Mouse (Mus musculus) lung, postnatal 0 days (tissue): ENCODE measurements at regions not wholly inside any gene's neighbourhood (a gene's known extent, or its start where the extent isn't known, plus 50 kb on each side); places are given as distances from the start of the nearest gene placed in this dataset.
A peak's percentile ranks its signal among the peaks of the same experiment; 100 is the strongest.

ENCODE experiments used
- ATAC-seq: fragments of 200-750 bp; cut with Nextera tagmentation; 2 replicates; pipeline ENCODE4 v1.8.0; 2017; ENCODE audit warnings: moderate library complexity
- DNase-seq: peaks from one replicate; pipeline ENCODE4 v3.0.0-alpha.2; 2016; ENCODE audit warnings: low spot score
- H3K27ac ChIP-seq: fragments of 300-500 bp; sonication (generic); 2 replicates; pipeline ENCODE4 v1.5.1; 2014; ENCODE audit warnings: antibody characterized with exemption, mild to moderate bottlenecking, low read length, mixed read lengths
- H3K27me3 ChIP-seq: fragments of 300-500 bp; sonication (generic); replicated peaks from 2 replicates; pipeline ENCODE4 v1.6.1; 2014; ENCODE audit warnings: low read length, mixed read lengths; ENCODE audit not compliant: insufficient read depth
- H3K36me3 ChIP-seq: fragments of 300-500 bp; sonication (generic); 2 replicates; pipeline ENCODE4 v1.6.1; 2014; ENCODE audit warnings: low read length, mixed read lengths; ENCODE audit not compliant: insufficient read depth
- H3K4me1 ChIP-seq: fragments of 300-500 bp; sonication (generic); 2 replicates; pipeline ENCODE4 v1.6.1; 2014; ENCODE audit warnings: antibody characterized with exemption, low read depth, low read length, mixed read lengths; ENCODE audit not compliant: insufficient read depth
- H3K4me2 ChIP-seq: fragments of 300-500 bp; sonication (generic); replicated peaks from 2 replicates; pipeline ENCODE4 v1.6.1; 2014; ENCODE audit warnings: low read depth, mild to moderate bottlenecking, low read length, moderate library complexity, mixed read lengths
- H3K4me3 ChIP-seq: fragments of 300-500 bp; sonication (generic); 2 replicates; pipeline ENCODE4 v1.5.1; 2014; ENCODE audit warnings: low read depth, low read length
- H3K9ac ChIP-seq: fragments of 300-500 bp; sonication (generic); replicated peaks from 2 replicates; pipeline ENCODE4 v1.6.1; 2014; ENCODE audit warnings: low read depth, mild to moderate bottlenecking
- H3K9me3 ChIP-seq: fragments of 300-500 bp; sonication (generic); 2 replicates; pipeline ENCODE4 v1.6.1; 2016; ENCODE audit warnings: low read length, mixed read lengths
- CTCF ChIP-seq: IDR thresholded peaks from 2 replicates; pipeline ENCODE4 v1.5.1; 2016; ENCODE audit warnings: antibody characterized with exemption, mild to moderate bottlenecking
- EP300 ChIP-seq: IDR thresholded peaks from 2 replicates; pipeline ENCODE4 v1.6.1; 2016; ENCODE audit warnings: antibody characterized with exemption, mild to moderate bottlenecking, control low read depth
- WGBS: fragments of 180-500 bp; shearing (Covaris S2); extraction: QIAGEN DNeasy Blood & Tissue Kit; methylation state at CpG from one replicate; pipeline ENCODE4 v1.1.7; 2014; 5-methylcytosine and 5-hydroxymethylcytosine counted together

GRCm38 (mm10) chr15:7522902-7523786 is 124.9 kb upstream of the Egflam start:
- Histone ChIP-seq H3K4me1 (no peaks in the 10 kb centered on the region), H3K27ac (no peak overlapping the region), H3K4me2 (no peak overlapping the region), H3K4me3 (no peak overlapping the region), H3K27me3 (no peaks in the 10 kb centered on the region), H3K36me3 (no peaks in the 10 kb centered on the region), H3K9ac (no peak overlapping the region), H3K9me3 (no peaks in the 10 kb centered on the region)
- DNase-seq, result no peak
- no peak for ATAC-seq
- TF ChIP-seq CTCF, result no peak
- no peak for TF ChIP-seq EP300
- 46% methylated on average over 14 of the region's 14 CpGs for WGBS

- H3K4me3 ChIP-seq, result no peak overlapping the region
- DNase-seq, result no peak
- TF ChIP-seq CTCF (no peak), EP300 (no peak)
- no peak overlapping the region for H3K4me2 ChIP-seq
- no peak overlapping the region for H3K27ac ChIP-seq
- H3K9ac ChIP-seq, result no peak overlapping the region
- WGBS, result 1% methylated on average over 5 of the region's 5 CpGs
- H3K9me3 ChIP-seq, result no peaks in the 10 kb centered on the region
- H3K27me3 ChIP-seq, result no peaks in the 10 kb centered on the region
- H3K4me1 ChIP-seq, result no peaks in the 10 kb centered on the region
- no peak for ATAC-seq
- H3K36me3 ChIP-seq, result no peaks in the 10 kb centered on the region
Measured at GRCm38 (mm10) chr15:7530959-7531588, 132.9 kb upstream of the Egflam start.

GRCm38 (mm10) chr15:7537858-7538257 is 139.7 kb upstream of the Egflam start:
- Histone ChIP-seq H3K27ac (no peak overlapping the region), H3K27me3 (no peaks in the 10 kb centered on the region), H3K9ac (no peak overlapping the region), H3K36me3 (no peaks in the 10 kb centered on the region), H3K4me3 (no peak overlapping the region), H3K4me2 (no peak overlapping the region), H3K9me3 (no peaks in the 10 kb centered on the region), H3K4me1 (no peaks in the 10 kb centered on the region)
- TF ChIP-seq CTCF, result no peak
- TF ChIP-seq EP300, result no peak
- 44% methylated on average over 4 of the region's 4 CpGs for WGBS
- ATAC-seq (no peak), DNase-seq (no peak)

- no peak overlapping the region for H3K4me3 ChIP-seq
- H3K4me2 ChIP-seq, result no peak overlapping the region
- 74% methylated on average over 2 of the region's 2 CpGs for WGBS
- TF ChIP-seq CTCF (no peak), EP300 (no peak)
- H3K4me1 ChIP-seq, result no peaks in the 10 kb centered on the region
- no peak overlapping the region for H3K27ac ChIP-seq
- H3K9me3 ChIP-seq, result no peaks in the 10 kb centered on the region
- no peaks in the 10 kb centered on the region for H3K27me3 ChIP-seq
- no peak for ATAC-seq
- no peak for DNase-seq
- no peaks in the 10 kb centered on the region for H3K36me3 ChIP-seq
- H3K9ac ChIP-seq, result no peak overlapping the region
Measured at GRCm38 (mm10) chr15:7553190-7553895, 155.1 kb upstream of the Egflam start.

- DNase-seq (no peak), ATAC-seq (no peak)
- no peaks in the 10 kb centered on the region for H3K36me3 ChIP-seq
- H3K4me3 ChIP-seq, result no peak overlapping the region
- no peak overlapping the region for H3K9ac ChIP-seq
- no peaks in the 10 kb centered on the region for H3K9me3 ChIP-seq
- H3K27ac ChIP-seq, result no peak overlapping the region
- no peaks in the 10 kb centered on the region for H3K27me3 ChIP-seq
- 59% methylated on average over 3 of the region's 3 CpGs for whole genome bisulfite sequencing
- TF ChIP-seq EP300, result no peak
- no peak for TF ChIP-seq CTCF
- no peak overlapping the region for H3K4me2 ChIP-seq
- no peaks in the 10 kb centered on the region for H3K4me1 ChIP-seq
Measured at GRCm38 (mm10) chr15:7554433-7554832, 156.2 kb upstream of the Egflam start.

- Histone ChIP-seq H3K4me3 (no peak overlapping the region), H3K4me2 (no peak overlapping the region), H3K9me3 (no peaks in the 10 kb centered on the region), H3K36me3 (no peaks in the 10 kb centered on the region), H3K4me1 (peaks cover 5% of the 10 kb centered on the region; the same call in 1 of the 2 replicates), H3K9ac (no peak overlapping the region), H3K27me3 (no peaks in the 10 kb centered on the region), H3K27ac (no peak overlapping the region)
- peak; percentile 54 for DNase-seq
- no peak for TF ChIP-seq CTCF
- TF ChIP-seq EP300, result peak; percentile 63; the same call in 1 of the 2 replicates
- ATAC-seq, result peak; percentile 68
- WGBS, result 11% methylated on average over 4 of the region's 4 CpGs
Measured at GRCm38 (mm10) chr15:7563279-7563678, 165.1 kb upstream of the Egflam start.
